Mouse (Mus musculus): ENCODE results near the gene Hist3h2a. TPM values are rescaled to one million over a fixed set of nuclear protein-coding genes. Genes with fewer than 3 reads are reported as not detected.

The Hist3h2a gene
- polyA plus RNA-seq, 2 experiments from 2014 or later, result 9.6 to 10.3 TPM

DNA sequence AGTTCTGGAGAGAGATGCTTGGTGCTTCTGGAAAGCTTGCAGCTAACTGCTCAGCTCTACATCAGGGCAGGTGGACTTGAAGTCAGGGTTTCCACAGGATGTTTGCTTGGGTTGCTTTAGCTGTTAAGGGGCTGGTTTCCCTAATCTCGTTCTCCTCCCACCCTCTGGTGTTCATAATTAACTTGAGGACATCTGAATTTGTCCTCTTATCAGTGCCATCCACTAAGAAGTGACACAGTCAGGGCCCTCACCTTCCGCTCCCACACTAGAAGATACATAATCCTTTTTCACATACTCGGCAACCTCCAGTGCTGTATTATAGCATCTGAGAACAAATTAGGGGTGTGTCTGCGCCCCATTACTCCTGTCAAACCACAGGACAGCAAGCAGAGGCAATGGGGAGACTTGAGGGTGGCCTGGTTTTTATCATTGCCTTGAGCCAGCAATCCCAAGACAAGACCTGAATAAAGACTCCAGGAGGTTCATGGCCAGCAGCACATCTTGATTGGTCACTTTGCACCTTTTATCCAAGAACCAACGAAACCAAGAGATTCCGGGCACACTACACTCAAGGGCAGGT is 38.7 kb downstream of the Hist3h2a start:
- ATAC-seq, result no peak

DNA sequence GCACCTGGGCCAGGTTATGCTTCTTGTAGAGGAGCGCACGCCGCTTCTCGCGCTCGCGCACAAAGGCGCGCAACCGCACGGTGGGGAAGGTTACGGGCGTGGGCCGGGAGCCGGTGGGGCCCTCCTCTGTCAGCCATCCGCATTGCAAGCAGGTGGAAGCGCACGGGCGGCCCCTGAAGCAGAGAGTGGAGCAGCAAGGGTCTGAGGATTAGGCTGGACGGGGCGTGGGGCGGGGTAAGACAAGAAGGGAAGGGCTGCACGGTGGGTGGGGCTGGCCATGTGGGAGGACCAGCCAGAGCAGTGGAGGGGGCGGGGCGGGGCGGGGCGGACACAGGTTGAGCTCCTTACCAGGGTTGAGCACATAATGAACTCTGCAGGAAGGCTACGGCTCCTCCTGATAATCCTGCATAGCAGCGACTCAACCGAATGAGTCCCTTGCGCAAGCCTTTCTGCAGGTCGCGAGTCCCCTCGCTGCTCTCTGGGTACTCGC is 39.9 kb downstream of the Hist3h2a start:
- ATAC-seq, result no peak

- ATAC-seq, result no peak
These were observed 40.7 kb downstream of the Hist3h2a start for GRCm38 (mm10) chr11:58995061-58995806.

GRCm38 (mm10) chr11:58995807-58996370 is 41.4 kb downstream of the Hist3h2a start:
- ATAC-seq, result no peak

DNA sequence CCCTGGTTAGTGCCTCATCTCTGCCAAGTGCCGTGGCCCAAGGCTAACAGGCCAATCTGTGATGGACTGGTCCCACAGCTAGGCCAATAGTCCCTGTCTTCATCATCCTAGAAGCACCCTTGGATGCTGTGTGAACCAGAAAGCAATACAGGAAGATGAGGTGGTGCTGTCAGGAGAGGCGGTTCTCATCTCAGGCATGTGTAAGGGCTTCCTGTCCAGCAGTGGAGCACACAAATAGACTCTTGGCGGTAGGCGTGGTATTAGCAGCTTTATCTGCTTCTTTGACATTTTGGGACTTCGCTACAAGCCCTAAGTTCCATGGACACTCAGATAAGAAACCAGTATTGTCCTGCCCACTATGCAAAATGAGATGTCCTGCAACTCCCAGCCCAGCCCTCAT is 43.1 kb downstream of the Hist3h2a start:
- no peak for ATAC-seq

DNA sequence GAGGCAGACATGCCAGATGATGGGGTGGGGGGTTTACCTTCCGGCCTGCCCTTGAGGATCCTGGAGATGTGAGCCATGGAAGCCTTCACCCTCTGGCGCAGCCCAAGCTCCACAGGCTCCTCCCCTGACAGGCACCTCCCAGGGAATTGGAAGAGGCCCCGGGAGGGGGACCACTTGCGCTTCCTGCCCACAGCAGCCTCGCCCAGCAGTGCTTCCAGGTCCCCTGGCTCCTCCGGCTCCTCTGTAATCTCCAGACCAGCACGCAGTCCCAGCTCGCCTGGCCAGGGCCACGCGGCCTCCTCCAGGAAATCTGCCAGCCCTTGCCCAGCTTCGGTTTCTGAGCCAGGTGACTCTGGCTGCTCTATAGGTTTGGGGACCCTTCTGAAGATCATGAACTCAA is 44.7 kb downstream of the Hist3h2a start:
- ATAC-seq, result no peak

DNA sequence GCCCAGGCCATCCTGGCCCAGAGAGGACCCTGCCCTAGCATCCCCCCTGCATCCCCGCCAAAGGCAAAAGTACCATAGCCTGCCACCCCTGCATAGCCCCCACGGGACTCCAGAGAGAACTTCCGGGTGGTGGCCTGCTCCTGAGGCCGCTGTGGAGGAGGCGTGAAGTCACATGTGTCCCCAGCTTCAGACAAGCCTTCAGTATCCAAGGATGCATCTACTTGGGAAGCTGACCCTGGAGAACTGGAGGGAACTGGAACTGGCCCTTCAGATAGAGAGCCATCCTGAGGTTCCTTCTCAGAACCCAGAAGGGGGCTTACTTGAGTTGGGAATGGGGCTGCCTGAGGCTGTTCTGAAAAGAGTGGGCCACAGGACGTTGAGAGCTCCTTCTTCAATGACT is 45.3 kb downstream of the Hist3h2a start:
- ATAC-seq, result no peak

DNA sequence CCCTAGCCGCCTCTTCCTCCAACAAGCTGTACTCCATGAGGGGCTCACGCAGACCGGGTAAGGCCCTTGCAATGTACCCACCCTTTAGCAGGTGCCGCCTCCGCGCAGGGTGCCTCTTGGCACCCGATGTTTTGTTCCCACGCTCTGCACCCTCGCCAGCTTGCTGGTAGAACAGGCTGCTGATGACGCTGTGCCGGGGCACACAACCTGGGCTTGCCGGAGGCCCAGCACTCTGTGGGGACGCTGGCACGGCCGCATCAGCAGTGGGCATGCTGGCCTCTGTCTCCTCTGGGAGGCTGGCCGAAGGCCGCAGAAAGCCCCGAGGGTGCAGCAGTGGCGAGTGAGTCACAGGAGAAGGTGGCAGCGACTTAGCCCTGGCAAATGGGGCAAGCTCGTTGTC is 46.1 kb downstream of the Hist3h2a start:
- no peak for ATAC-seq

- no peak for ATAC-seq
These were observed 48.0 kb downstream of the Hist3h2a start for GRCm38 (mm10) chr11:59002327-59003079.

Other genes starting within 250 kb of the Hist3h2a start
- gene Olfr318, start 230.7 kb upstream of the Hist3h2a start, polyA plus RNA-seq (2017; shearing (Covaris generic)), result not detected
- gene Olfr317, start 215.5 kb upstream of the Hist3h2a start, polyA plus RNA-seq (2017; shearing (Covaris generic)), result not detected
- gene Olfr316, start 202.0 kb upstream of the Hist3h2a start, polyA plus RNA-seq (2017; shearing (Covaris generic)), result not detected
- not detected for gene Olfr315, start 181.5 kb upstream of the Hist3h2a start, polyA plus RNA-seq (2017; shearing (Covaris generic))
- gene Olfr314, start 171.7 kb upstream of the Hist3h2a start, polyA plus RNA-seq (2017; shearing (Covaris generic)), result not detected
- gene Fam183b, start 152.7 kb upstream of the Hist3h2a start, polyA plus RNA-seq (2017; shearing (Covaris generic)), result under 1 TPM in 1 of 2 experiments, not detected in 1; 1.00 TPM
- not detected for gene Olfr313, start 139.7 kb upstream of the Hist3h2a start, polyA plus RNA-seq (2017; shearing (Covaris generic))
- gene Olfr312, start 125.4 kb upstream of the Hist3h2a start, polyA plus RNA-seq (2017; shearing (Covaris generic)), result under 1 TPM in 1 of 2 experiments, not detected in 1; 0.13 TPM
- not detected for gene Olfr311, start 115.4 kb upstream of the Hist3h2a start, polyA plus RNA-seq (2017; shearing (Covaris generic))
- gene Gm12258, start 107.5 kb upstream of the Hist3h2a start, polyA plus RNA-seq (2017; shearing (Covaris generic)), result 1 to 10 TPM; 7.1 to 7.9 TPM
- 10 to 100 TPM; 11.0 to 14.5 TPM for gene 2810021J22Rik, start 87.5 kb upstream of the Hist3h2a start, polyA plus RNA-seq (2017; shearing (Covaris generic))
- 10 to 100 TPM in 1 of 2 experiments, 1 to 10 TPM in 1; 8.2 to 10.6 TPM for gene Zfp39, start 50.5 kb upstream of the Hist3h2a start, polyA plus RNA-seq (2017; shearing (Covaris generic))
- not detected for gene Btnl10, start 36.8 kb upstream of the Hist3h2a start, polyA plus RNA-seq (2017; shearing (Covaris generic))
- gene Rnf187, start 15.8 kb upstream of the Hist3h2a start, polyA plus RNA-seq (2017; shearing (Covaris generic)), result 10 to 100 TPM in 1 of 2 experiments, 1 to 10 TPM in 1; 10.0 to 18.7 TPM
- gene Hist3h2ba, start 5.8 kb upstream of the Hist3h2a start, polyA plus RNA-seq (2017; shearing (Covaris generic)), result 1 to 10 TPM; 4.9 to 6.6 TPM
- under 1 TPM; 0.28 to 0.46 TPM for gene Trim17, start within 50 bp of the Hist3h2a start, polyA plus RNA-seq (2017; shearing (Covaris generic))
- gene Trim11, start 23.4 kb downstream of the Hist3h2a start, polyA plus RNA-seq (2017; shearing (Covaris generic)), result 10 to 100 TPM; 23.7 to 27.1 TPM
- not detected for gene Obscn, start 181.7 kb downstream of the Hist3h2a start, polyA plus RNA-seq (2017; shearing (Covaris generic))
- gene Iba57, start 209.1 kb downstream of the Hist3h2a start, polyA plus RNA-seq (2017; shearing (Covaris generic)), result 1 to 10 TPM; 1.2 to 1.8 TPM
- not detected for gene Gjc2, start 228.5 kb downstream of the Hist3h2a start, polyA plus RNA-seq (2017; shearing (Covaris generic))
- gene Guk1, start 237.5 kb downstream of the Hist3h2a start, polyA plus RNA-seq (2017; shearing (Covaris generic)), result 10 to 100 TPM; 63.6 to 67.4 TPM
- 10 to 100 TPM; 57.0 to 62.4 TPM for gene Mrpl55, start 247.8 kb downstream of the Hist3h2a start, polyA plus RNA-seq (2017; shearing (Covaris generic))

Data from CD4-positive, CD25-positive, alpha-beta regulatory T cell, adult 4 months (primary cell).